Mouse (Mus musculus): ENCODE results near the gene Hvcn1. TPM values are rescaled to one million over a fixed set of nuclear protein-coding genes. Genes with fewer than 3 reads are reported as not detected.

Gene Hvcn1
- polyA plus RNA-seq, 1 experiment from 2014 or later = 1.8 TPM

GRCm38 (mm10) chr5:122263933-122264905 lies 57.6 kb downstream of the Hvcn1 start, which contains the start of gene Tctn1:
TSS of gene Tctn1 (minus strand) at chr5:122264460.
- no peaks in the 10 kb centered on the region for H3K27me3 ChIP-seq
- peak within 1 kb of the TSS; percentile 79 for H3K27ac ChIP-seq
- 1% methylated on average over 49 of the region's 49 CpGs for WGBS
- peaks cover 6% of the 10 kb centered on the region for H3K36me3 ChIP-seq
- no peaks in the 10 kb centered on the region for H3K9me3 ChIP-seq
- H3K9ac ChIP-seq = peak within 1 kb of the TSS; percentile 93
- peak; percentile 98 for ATAC-seq (ENCODE audit: low FRiP score)
- H3K4me2 ChIP-seq = peak within 1 kb of the TSS; percentile 76
- peaks cover 38% of the 10 kb centered on the region for H3K4me1 ChIP-seq (replicated peaks)
- H3K4me3 ChIP-seq = peak within 1 kb of the TSS; percentile 84

DNA sequence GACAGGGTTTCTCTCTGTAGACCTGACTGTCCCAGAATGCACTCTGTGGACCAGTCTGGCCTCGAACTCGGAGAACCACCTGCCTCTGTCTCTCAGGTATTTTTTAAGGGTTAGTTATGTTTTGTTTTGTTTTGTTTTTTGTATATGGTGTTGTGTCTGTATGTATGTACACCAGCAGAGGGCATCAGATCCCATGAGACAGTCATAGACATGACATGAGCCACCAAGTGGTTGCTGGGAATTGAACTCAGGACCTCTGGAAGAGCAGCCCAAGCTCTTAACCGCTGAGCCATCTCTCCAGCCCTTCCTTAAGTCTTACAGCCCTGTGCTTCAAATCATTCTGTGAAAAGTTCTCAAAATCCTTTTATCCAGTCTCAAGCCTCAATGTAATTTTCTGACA lies 58.6 kb downstream of the Hvcn1 start:
- no peak overlapping the region for H3K27ac ChIP-seq
- 0 out of 2 replicates have a peak, but pooled peaks cover 5% of the 10 kb centered on the region for H3K36me3 ChIP-seq
- no peak for ATAC-seq (ENCODE audit: low FRiP score)
- H3K27me3 ChIP-seq = no peaks in the 10 kb centered on the region
- WGBS = 68% methylated on average over 3 of the region's 3 CpGs
- H3K9ac ChIP-seq = no peak overlapping the region
- peaks cover 36% of the 10 kb centered on the region for H3K4me1 ChIP-seq (replicated peaks)
- H3K9me3 ChIP-seq = no peaks in the 10 kb centered on the region
- no peak overlapping the region for H3K4me2 ChIP-seq
- no peak overlapping the region for H3K4me3 ChIP-seq

DNA sequence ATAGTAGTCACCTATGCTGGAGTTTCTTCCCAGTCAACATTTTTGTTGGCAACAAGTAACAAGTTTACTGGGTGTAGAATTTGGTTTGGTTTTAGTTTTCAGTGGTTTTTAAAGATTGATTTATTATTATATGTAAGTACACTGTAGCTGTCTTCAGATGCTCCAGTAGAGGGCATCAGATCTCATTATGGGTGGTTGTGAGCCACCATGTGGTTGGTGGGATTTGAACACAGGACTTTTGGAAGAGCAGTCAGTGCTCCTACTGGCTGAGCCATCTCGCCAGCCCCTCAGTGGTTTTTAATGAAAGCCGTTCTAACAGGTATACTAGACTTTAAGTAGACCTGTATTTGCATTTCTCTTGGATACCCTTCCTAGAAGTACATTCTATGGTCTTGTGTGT lies 59.3 kb downstream of the Hvcn1 start:
- no peak overlapping the region for H3K4me2 ChIP-seq
- no peak overlapping the region for H3K27ac ChIP-seq
- no peak for ATAC-seq (ENCODE audit: low FRiP score)
- WGBS = 97% methylated on average over 2 of the region's 2 CpGs
- H3K4me3 ChIP-seq = no peak overlapping the region
- 0 out of 2 replicates have a peak, but pooled peaks cover 5% of the 10 kb centered on the region for H3K36me3 ChIP-seq
- H3K9me3 ChIP-seq = no peaks in the 10 kb centered on the region
- no peak overlapping the region for H3K9ac ChIP-seq
- peaks cover 29% of the 10 kb centered on the region for H3K4me1 ChIP-seq (replicated peaks)
- H3K27me3 ChIP-seq = no peaks in the 10 kb centered on the region

DNA sequence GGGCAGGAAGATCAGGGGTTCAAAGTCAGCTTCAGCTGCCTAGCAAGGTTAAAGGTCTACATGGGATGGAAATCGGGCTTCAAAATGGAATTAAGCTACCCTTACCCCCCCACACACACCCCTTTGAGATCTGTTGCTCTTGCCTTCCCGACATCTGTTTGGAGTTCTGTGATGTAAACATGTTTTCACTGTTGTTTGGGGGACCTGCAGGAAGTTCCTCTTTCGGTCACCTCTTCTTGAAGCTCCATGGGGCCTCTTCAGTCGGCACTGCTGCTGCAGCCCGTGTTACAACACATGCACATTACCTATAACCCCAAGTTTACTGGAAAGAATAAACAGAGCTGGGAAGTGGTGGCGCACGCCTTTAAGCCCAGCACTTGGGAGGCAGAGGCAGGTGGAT lies 60.5 kb downstream of the Hvcn1 start:
- Histone ChIP-seq H3K9ac (no peak overlapping the region), H3K4me1 (replicated peaks) (peaks cover 17% of the 10 kb centered on the region), H3K9me3 (no peaks in the 10 kb centered on the region), H3K36me3 (no peaks in the 10 kb centered on the region), H3K4me3 (no peak overlapping the region), H3K27ac (no peak overlapping the region), H3K27me3 (no peaks in the 10 kb centered on the region), H3K4me2 (no peak overlapping the region)
- ATAC-seq (ENCODE audit: low FRiP score) = no peak
- 83% methylated on average over 7 of the region's 7 CpGs for WGBS

- no peak overlapping the region for H3K27ac ChIP-seq
- WGBS = 26% methylated on average over 5 of the region's 5 CpGs
- H3K9ac ChIP-seq = no peak overlapping the region
- no peak overlapping the region for H3K4me2 ChIP-seq
- H3K4me3 ChIP-seq = no peak overlapping the region
- H3K4me1 ChIP-seq (replicated peaks) = peaks cover 10% of the 10 kb centered on the region
- no peaks in the 10 kb centered on the region for H3K9me3 ChIP-seq
- no peak for ATAC-seq (ENCODE audit: low FRiP score)
- no peaks in the 10 kb centered on the region for H3K27me3 ChIP-seq
- H3K36me3 ChIP-seq = no peaks in the 10 kb centered on the region
These were observed 61.3 kb downstream of the Hvcn1 start for GRCm38 (mm10) chr5:122267899-122268298.

GRCm38 (mm10) chr5:122268858-122269604 lies 62.4 kb downstream of the Hvcn1 start:
- Histone ChIP-seq H3K4me1 (replicated peaks) (no peaks in the 10 kb centered on the region), H3K9ac (no peak overlapping the region), H3K4me2 (no peak overlapping the region), H3K36me3 (no peaks in the 10 kb centered on the region), H3K27ac (no peak overlapping the region), H3K4me3 (no peak overlapping the region), H3K9me3 (no peaks in the 10 kb centered on the region), H3K27me3 (no peaks in the 10 kb centered on the region)
- WGBS = 69% methylated on average over 12 of the region's 12 CpGs
- ATAC-seq (ENCODE audit: low FRiP score) = no peak

- no peak overlapping the region for H3K4me2 ChIP-seq
- no peak overlapping the region for H3K4me3 ChIP-seq
- no peaks in the 10 kb centered on the region for H3K36me3 ChIP-seq
- H3K9me3 ChIP-seq = no peaks in the 10 kb centered on the region
- WGBS = 93% methylated on average over 5 of the region's 5 CpGs
- no peak overlapping the region for H3K9ac ChIP-seq
- no peak overlapping the region for H3K27ac ChIP-seq
- peaks cover 6% of the 10 kb centered on the region; the same call in 1 of the 2 replicates for H3K4me1 ChIP-seq (replicated peaks)
- H3K27me3 ChIP-seq = no peaks in the 10 kb centered on the region
- no peak for ATAC-seq (ENCODE audit: low FRiP score)
These were observed 66.2 kb downstream of the Hvcn1 start for GRCm38 (mm10) chr5:122272821-122273220.

GRCm38 (mm10) chr5:122274785-122275184 lies 68.2 kb downstream of the Hvcn1 start:
- H3K27me3 ChIP-seq = no peaks in the 10 kb centered on the region
- no peak overlapping the region for H3K4me3 ChIP-seq
- no peaks in the 10 kb centered on the region for H3K9me3 ChIP-seq
- no peaks in the 10 kb centered on the region for H3K36me3 ChIP-seq
- 23% methylated on average over 5 of the region's 5 CpGs for WGBS
- H3K9ac ChIP-seq = no peak overlapping the region
- H3K4me2 ChIP-seq = no peak overlapping the region
- ATAC-seq (ENCODE audit: low FRiP score) = no peak
- peaks cover 6% of the 10 kb centered on the region; the same call in 1 of the 2 replicates for H3K4me1 ChIP-seq (replicated peaks)
- H3K27ac ChIP-seq = no peak overlapping the region

DNA sequence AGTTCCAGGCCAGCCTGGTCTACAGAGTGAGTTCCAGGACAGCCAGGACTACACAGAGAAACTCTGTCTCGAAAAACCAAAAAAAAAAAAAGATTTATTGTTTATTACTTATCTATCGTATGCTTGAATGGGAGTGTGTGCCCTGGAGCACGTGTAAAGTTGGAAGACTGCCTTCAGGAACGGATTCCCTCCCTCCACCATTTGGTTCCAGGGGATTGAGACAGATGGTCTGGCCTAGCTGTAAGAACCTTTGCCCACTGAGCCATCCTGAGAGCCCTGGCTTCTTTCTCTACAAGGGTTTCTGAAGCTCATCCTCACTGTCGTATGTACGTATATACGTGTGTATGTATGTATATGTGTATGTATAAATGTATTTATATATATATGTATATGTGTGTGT lies 72.3 kb downstream of the Hvcn1 start:
- H3K9me3 ChIP-seq = no peaks in the 10 kb centered on the region
- WGBS = 83% methylated on average over 7 of the region's 7 CpGs
- peaks cover 12% of the 10 kb centered on the region; the same call in 1 of the 2 replicates for H3K4me1 ChIP-seq (replicated peaks)
- no peak for ATAC-seq (ENCODE audit: low FRiP score)
- no peak overlapping the region for H3K4me3 ChIP-seq
- no peaks in the 10 kb centered on the region; the same call in 1 of the 2 replicates for H3K27me3 ChIP-seq
- no peak overlapping the region for H3K9ac ChIP-seq
- no peak overlapping the region for H3K4me2 ChIP-seq
- H3K36me3 ChIP-seq = no peaks in the 10 kb centered on the region
- H3K27ac ChIP-seq = no peak overlapping the region

DNA sequence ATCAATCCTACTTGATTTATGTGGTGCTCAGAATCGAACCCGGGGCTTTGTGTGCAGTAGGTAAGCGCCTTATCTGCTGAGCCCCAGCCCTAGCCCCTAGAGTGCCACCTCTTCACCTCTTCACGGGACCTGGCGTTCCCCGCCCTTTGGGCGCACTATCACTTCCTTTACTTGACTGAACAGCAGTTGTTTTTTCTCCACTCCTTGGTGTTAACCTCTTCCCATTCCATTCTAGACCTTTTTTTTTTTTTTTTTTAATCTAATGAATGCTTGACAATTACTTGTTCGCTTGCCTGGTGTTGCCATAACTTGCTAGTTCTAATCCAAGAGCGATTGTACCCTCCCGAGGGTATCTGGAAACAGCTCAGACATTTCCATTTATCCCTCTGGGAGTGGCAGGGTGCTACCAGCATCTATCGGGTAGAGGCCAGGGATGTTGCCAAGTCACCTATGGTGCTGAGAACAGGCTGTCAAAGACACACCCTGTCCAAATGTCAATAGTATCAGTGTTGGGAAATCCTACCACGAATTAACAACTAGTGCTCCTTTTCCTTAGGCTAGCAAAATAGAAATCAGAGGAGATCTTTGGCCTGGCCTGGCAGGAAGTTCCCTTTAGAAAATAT lies 73.3 kb downstream of the Hvcn1 start:
- peaks cover 8% of the 10 kb centered on the region; the same call in 1 of the 2 replicates for H3K4me1 ChIP-seq (replicated peaks)
- H3K4me2 ChIP-seq = no peak overlapping the region
- no peak overlapping the region for H3K9ac ChIP-seq
- 87% methylated on average over 12 of the region's 12 CpGs for WGBS
- no peak overlapping the region for H3K4me3 ChIP-seq
- no peaks in the 10 kb centered on the region for H3K9me3 ChIP-seq
- no peak overlapping the region for H3K27ac ChIP-seq
- H3K27me3 ChIP-seq = no peaks in the 10 kb centered on the region; the same call in 1 of the 2 replicates
- no peaks in the 10 kb centered on the region for H3K36me3 ChIP-seq
- no peak for ATAC-seq (ENCODE audit: low FRiP score)

GRCm38 (mm10) chr5:122280422-122280826 lies 73.8 kb downstream of the Hvcn1 start:
- WGBS = 50% methylated on average over 6 of the region's 6 CpGs

More at GRCm38 (mm10) chr5:122280422-122280826, 73.8 kb downstream of the Hvcn1 start:
- Histone ChIP-seq H3K27ac (no peak overlapping the region), H3K27me3 (no peaks in the 10 kb centered on the region; the same call in 1 of the 2 replicates), H3K36me3 (no peaks in the 10 kb centered on the region), H3K4me2 (no peak overlapping the region), H3K4me1 (replicated peaks) (peaks cover 10% of the 10 kb centered on the region), H3K4me3 (no peak overlapping the region), H3K9ac (no peak overlapping the region), H3K9me3 (no peaks in the 10 kb centered on the region)
- no peak for ATAC-seq (ENCODE audit: low FRiP score)

Measured in hindbrain, embryonic 13.5 days (tissue).